Mouse (Mus musculus): Measurements from ENCODE around the gene Tmeff1.

GRCm38 (mm10) chr4:48541526-48542250 is 43.3 kb upstream of the Tmeff1 start:
- TF ChIP-seq POLR2A (IDR thresholded peaks at IDR 0.05; ENCODE audit: low read depth, low read length): no peak
- no peak for TF ChIP-seq CTCF (IDR thresholded peaks at IDR 0.05; ENCODE audit: extremely low read depth, insufficient read depth, insufficient read length, insufficient replicate concordance)
